Mouse (Mus musculus) megakaryocyte-erythroid progenitor cell, adult 5-6 weeks (primary cell): ENCODE data around the gene Zfp386. TPM values are rescaled to one million over a fixed set of nuclear protein-coding genes. Genes with fewer than 3 reads are reported as not detected.
"Not testable (repeated sequence)": the region's sequence is repeated elsewhere in the genome, so short reads cannot be mapped to it uniquely, and the experiment has no call there.

Experiments
- ATAC-seq: replicated peaks from 2 replicates; pipeline ENCODE4 v1.8.0; 2016; ENCODE audit warnings: mild to moderate bottlenecking, inconsistent platforms; ENCODE audit not compliant: severe bottlenecking, poor library complexity, low FRiP score, low TSS enrichment
- total RNA-seq, 2 experiments: library from RNA; stranded (forward) in 1 of 2; stranded (reverse) in 1 of 2; fragments of 200-1000, 215-1000 nt in 1 of 2; fragments of >200 nt in 1 of 2; fragmentation: Nextera tagmentation in 1 of 2; gene quantifications; 2 replicates each; pipeline ENCODE4 v1.2.3; 2014 to 2017

Zfp386 gene
- total RNA-seq (2014; fragmentation: Nextera tagmentation) (30.0 and 37.5 TPM in 2 replicates), total RNA-seq (2017) (19.3 and 30.9 TPM in 2 replicates)

DNA sequence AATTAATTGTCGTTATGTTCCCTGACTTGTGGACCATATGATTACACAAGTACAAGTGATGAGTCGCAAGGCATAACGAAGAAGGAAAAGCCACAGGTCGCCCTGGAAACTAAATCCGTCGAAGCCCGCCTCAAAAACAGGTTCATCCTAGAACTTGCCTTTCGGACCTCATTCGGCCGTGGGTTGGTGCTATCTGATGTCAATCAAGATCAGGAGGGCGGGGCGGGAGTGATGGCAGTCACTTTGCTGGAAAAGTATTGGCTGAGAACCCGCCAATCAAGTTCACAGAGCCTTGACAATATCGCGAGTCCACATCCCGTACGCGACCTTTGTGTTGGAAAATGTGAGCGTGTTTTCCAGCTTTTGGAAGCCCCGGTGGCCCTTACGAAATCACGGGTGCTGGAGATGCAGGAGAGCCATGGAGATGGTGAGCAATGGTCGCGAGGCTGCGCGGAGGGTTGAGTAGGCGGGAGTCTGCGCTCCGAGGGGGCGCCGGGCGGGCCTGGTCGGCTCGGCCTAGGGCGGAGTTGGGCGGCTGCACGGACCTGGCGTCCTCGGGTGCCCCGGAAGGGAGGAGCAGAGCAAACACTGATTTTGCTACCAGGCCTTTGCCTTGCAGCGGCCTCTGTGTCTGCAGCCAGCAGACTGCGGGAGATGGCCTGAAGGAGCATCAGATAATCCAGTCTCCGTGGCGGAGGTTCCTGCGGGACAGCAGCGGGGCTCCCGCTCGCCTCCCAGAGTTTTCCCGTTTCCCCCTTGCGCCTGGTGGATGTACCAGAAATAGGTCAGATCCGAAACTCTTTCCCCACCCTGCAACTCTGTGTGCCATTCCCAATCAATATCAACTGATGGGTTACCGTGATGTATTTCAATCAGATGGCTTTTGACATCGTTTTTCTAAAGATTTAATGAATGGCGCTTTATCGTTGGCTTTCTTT is at the start of gene Zfp386:
Zfp386 (plus strand) TSS at position 285 of the 938 bp plus-strand sequence.
- ATAC-seq: peak; percentile 99

GRCm38 (mm10) chr12:115999784-116000183 is 47.7 kb upstream of the Zfp386 start:
- ATAC-seq: not testable (repeated sequence)

DNA sequence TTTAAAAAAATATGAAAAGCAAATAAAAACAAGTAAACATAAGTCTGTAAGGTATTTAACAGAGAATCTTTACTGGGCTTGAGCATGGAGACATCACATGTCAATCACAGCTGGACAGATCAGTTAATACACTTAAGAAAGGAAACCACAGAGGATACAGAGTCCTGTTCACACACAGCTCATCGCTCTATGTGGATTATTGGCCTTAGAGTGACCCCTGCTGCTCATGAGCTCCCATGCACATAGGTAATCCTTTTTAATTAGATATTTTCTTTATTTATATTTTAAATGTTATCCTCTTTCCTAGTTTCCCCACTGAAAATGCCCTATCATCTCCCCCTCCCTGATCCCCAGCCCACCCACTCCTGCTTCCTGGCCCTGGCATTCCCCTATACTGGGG is 44.6 kb upstream of the Zfp386 start:
- ATAC-seq: not testable (repeated sequence)

DNA sequence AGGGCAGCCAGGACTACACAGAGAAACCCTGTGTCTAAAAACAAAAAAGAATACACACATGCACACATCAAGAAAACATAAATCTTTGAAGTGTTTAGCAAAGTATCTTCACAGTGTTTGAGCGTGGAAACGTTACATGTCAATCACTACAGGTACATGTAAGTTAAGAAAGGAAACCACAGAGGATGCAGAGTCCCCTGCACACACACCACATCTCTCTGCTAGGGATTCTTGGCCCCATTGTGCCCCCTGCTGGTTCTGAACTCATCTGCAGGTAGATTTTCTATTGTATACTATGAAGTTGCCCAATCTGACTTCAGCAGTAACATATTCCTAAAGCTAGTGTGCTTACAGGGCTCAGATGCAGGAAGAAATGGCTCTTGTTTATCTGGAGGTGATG is 36.7 kb upstream of the Zfp386 start:
- ATAC-seq: 0 out of 2 replicates have a peak, but pooled peaks have one; percentile 34

DNA sequence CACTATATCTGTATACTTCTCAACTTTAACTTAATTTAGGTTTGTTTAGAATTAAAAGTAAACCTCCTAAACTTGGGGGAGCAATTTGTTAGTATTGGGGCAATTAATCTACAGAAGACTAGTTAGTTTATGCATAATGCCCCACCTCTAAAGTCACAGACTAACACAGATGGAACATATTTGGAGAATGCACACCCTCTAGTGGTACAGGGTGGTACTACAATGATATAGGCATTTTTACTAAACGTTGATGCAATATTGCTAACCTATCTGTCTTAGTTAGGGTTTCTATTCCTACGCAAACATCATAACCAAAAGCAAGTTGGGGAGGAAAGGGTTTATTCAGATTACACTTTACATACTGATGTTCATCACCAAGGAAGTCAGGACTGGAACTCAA is 19.4 kb upstream of the Zfp386 start:
- peak; percentile 94 for ATAC-seq

DNA sequence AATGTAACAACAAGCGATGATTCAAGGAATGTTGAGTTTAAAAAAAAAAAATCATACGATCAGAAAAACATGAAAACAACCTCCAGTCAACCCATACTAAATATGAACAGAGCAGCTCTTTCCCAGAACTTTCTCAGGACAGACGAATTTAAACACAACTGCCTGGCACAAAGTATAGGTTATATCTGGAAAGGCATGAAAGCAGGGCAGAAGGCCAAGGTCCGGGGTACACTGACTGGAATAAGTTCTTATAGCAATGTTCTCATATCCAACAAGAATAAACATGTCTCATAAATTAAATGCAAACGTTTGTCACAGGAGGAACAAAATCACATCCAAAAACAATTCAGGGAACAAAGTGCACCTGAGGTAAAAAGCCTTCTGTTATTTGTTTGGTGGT is 12.2 kb upstream of the Zfp386 start:
- ATAC-seq: no peak

DNA sequence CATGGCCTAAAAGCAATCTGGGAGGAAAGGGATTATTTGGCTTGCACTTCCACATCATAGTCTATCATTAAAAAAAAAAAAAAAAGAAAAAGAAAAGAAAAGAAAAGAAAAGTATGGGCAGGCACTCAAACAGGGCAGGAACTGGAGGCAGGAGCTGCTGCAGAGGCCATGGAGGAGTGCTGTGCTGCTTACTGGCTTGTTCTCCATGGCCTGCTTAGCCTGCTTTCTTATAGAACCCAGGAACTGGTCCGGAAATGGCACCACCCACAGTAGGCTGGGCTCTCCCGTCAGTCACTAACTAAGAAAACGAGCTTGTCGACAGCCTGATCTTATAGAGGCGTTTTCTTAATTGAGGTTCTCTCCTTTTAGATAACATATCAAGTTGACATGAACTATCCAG is 2.7 kb upstream of the Zfp386 start:
- no peak for ATAC-seq

DNA sequence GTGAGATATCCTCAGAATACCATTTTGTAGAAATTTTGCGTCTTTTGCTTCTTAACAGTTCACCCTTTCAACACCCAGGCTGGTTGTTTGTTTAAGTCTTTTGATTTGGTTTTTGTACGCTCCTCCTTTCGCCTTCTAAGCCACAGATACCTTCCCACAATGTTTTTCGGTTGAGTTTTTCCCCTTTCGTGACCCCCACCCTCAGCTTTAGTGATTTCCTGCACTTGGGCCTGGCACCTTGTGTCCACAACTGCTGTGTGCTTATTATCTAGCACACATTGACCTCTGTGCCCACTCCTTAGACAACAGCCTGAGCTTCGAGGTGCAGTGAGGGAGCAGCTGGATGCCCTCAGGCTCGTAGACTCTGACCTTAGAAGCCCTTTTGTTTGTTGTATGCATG is 1.2 kb downstream of the Zfp386 start:
- no peak for ATAC-seq

DNA sequence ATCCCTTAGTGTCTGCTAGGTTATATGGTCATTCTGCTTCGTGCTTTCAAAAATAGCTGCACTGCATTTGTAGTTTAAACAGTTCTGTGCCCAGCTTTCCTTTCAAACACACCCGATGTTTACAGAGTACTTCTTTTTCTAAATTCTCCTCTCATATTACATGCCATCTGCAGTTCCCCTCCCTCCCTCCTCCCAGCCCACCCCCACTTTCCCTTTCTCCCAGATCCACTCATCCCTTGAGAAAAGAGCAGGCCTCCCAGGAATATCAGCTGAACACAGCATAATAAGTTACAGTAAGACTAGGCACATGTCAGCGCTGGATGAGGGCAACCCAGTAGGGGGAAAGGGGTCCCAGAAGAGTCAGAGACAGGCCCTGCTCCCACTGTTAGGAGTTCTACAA is 1.7 kb downstream of the Zfp386 start:
- no peak for ATAC-seq

- peak; percentile 40; the same call in 1 of the 2 replicates for ATAC-seq
Observed at GRCm38 (mm10) chr12:116049701-116050100, 2.2 kb downstream of the Zfp386 start.

DNA sequence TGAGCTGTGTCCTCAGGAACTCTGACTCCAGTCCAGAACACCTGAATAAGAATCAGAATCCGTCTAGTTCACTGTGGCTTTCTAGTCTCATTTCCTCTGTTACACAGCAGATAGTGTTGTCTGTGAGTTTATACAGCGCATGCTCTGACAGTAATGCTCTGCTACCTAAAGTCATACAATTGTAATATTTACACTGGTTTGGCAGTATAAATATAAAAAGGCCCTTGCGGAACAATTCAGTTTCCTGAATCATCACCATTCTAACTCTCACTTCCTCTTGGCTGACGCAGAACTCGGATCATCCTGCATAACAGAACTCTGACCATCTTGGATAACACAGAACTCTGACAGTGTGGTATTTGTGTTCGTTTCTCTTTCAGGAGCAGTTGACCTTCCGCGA is 6.8 kb downstream of the Zfp386 start:
- ATAC-seq: no peak

GRCm38 (mm10) chr12:116056112-116056511 is 8.6 kb downstream of the Zfp386 start:
- ATAC-seq: no peak

- ATAC-seq: 0 out of 2 replicates have a peak, but pooled peaks have one; percentile 34
Observed at GRCm38 (mm10) chr12:116061561-116062193, 14.2 kb downstream of the Zfp386 start.

- ATAC-seq: no peak
Observed at GRCm38 (mm10) chr12:116062194-116062583, 14.7 kb downstream of the Zfp386 start.

GRCm38 (mm10) chr12:116063020-116063419 is 15.5 kb downstream of the Zfp386 start:
- no peak for ATAC-seq

DNA sequence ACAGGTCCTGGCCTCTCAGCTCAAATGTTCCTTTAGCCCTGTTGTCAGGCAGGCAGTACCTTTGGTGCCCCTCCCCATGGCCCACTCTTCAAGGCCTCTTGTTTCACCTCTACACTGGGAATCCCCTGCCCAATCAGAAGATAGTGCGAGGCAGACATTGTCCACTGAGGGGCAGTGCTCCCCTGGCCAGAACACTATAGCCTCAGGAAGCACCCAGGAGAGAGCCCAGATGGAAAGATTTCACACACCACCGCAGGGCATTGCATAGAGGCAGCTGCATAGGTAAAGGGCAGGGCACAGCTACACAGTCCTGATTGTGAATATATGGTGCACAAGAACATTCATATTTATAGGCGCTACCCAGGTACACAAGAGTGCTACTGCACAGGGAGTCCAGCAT is 23.5 kb downstream of the Zfp386 start:
- peak; percentile 52 for ATAC-seq

DNA sequence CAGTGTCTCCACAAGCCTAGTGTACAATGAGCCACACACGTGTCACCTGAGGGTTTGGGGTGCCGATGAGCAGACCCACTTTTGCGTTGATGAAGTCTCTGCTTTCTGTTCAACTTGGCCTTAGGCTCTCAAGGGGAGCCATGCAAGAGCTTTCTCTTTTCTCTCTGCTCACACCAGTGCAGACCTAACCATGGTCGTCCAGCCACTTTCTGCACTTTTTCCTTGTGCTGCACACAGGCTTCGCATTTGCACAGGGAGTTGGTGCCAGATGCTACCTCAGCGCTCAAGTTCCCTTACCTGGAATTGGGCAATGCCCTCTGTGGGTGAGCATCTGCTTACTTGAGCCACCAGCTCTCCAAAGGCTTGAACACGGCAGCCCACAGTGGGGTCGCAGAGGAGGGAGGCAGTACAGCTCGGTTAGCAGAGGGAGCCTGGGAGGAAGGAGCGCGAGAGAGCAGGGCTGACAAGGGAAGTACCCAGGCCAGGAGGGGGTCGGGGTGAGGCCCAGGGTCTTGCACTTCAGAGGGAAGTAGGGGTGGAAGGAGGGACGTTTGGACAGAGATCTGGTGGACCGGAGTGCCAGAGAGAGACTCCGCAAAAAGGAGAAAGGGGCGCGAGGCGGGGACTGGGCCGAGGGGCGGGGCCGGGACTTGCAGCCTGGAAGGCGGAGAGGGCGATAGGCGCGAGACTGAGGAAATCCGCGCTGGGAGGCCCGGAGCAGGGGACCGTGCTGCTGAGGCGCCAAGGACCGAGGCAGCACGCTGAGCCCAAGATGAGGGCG is 29.7 kb downstream of the Zfp386 start, which contains the start of gene Vipr2:
Vipr2 (plus strand) TSS at position 653 of the 781 bp plus-strand sequence.
- peak; percentile 89 for ATAC-seq

DNA sequence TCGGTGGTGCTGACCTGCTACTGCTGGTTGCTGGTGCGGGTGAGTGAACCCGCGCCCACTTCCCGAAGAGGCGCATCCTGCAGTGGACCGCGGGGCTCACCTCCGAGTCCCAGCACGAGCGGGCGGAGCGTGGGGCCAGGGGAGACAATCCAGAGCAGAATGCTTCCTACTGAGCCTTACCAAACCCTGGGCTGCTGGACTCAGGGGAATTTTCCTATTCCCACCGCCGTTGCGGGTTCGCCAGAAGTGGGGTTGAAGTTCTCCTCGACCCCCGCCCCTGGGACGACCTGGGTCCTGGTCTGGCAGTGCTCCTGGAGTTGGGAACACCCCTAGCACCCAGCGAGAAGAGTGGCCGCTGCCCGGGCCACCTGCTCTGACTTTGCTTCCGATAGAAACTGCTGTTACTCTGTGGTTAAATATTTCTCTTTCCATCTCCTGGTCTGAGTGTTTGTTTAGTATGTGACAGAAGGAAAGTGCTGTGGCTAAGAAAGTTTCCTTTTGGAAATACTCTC is 30.4 kb downstream of the Zfp386 start:
- no peak for ATAC-seq

DNA sequence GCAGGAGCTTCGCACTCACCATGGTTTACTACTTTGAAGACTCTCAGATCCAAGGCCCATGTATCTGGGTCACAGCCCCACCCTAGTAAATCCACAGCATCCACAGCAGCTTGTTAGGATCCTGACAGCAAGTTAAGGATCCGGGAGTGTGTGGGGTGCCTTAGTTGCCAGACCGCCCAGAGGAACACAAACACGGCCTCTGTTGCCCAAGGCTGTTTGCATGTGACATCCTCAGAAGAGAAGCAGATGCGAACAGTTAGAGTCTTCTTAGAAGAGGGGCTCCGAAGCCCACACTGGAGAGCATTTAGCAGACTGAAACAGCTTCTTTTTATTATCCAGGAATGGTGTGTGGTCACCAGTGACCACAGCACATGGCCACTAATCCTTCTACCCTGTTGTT is 35.6 kb downstream of the Zfp386 start:
- no peak for ATAC-seq
